Mouse (Mus musculus) retina, postnatal 1 day (tissue): ENCODE measurements around the gene Zbtb45.

ENCODE experiments used
- DNase-seq: peaks from one replicate; pipeline ENCODE4 v3.0.0-alpha.2; 2012

Zbtb45 gene

GRCm38 (mm10) chr7:13033451-13034147 is 23.8 kb upstream of the Zbtb45 start:
- DNase-seq = no peak

DNA sequence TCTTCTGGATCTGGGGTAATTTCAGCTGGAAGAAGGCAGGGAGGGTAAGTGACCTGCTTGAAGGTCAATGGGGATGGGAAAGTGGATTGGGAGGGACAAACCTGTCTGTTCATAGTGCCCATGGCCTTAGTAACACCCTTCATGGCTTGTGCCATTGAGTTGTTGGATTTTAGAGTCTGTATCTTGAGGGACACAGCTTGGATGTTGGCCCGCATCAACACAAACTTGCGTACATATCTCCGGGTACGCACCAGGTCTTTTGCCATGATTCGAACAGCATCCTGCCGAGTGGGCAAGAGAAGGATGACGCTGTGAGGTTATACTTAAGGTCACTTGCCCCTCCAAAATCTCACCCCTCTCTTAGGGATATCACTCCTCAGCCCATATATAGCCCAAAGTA is 22.7 kb upstream of the Zbtb45 start:
- DNase-seq = no peak

DNA sequence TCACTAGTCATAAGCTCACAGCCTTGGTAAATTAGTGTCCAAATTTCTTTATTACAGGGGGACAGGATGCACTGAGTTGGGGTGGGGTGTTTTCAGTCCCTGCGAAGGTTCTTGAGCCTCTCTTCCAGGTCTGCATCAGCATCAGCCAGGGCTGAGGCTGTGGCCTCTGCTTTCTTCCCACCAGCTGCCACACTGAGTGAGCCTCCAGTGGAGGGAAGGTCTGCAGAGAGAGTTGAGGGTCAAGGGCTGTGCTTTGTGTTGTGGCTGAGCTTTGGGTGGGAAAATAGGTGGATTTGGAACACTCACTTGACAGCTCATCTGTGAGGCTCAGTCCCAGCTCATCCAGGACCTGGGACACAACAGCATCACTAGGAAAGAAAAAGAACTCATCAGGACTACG is 22.1 kb upstream of the Zbtb45 start:
- no peak for DNase-seq

DNA sequence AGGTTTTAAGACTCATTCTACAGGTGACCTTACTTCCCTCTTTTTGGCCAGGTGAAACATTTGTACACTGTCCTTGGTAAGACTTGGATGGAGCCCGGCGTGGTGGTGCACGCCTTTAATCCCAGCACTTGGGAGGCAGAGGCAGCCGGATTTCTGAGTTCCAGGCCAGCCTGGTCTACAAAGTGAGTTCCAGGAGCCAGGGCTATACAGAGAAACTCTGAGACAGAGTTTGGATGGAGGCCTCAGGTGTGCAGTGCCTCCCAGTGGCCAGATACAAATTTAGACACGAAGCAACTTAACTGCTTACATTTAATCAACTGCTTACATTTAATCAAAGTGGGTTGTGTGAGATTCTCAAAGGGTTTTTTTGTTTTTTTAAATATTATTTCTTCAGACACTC is 21.2 kb upstream of the Zbtb45 start:
- no peak for DNase-seq

DNA sequence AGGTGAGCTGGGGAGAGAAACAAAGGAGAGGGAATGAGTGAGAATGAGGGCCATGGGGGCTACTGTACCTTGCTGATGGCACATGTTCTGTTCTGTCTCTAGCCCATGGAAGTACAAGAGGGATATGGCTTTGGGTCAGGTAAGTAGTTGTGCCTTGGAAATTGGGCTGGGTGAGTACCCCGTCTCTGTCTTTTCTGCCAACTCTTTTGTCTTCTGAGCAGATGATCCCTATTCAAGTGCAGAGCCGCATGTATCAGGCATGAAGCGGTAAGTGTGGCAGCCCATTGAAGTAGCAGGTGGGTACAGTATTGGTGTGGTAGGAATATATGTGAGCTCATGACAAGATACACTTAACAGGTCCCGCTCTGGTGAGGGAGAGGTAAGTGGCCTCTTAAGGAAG is 19.2 kb upstream of the Zbtb45 start:
- DNase-seq = no peak

DNA sequence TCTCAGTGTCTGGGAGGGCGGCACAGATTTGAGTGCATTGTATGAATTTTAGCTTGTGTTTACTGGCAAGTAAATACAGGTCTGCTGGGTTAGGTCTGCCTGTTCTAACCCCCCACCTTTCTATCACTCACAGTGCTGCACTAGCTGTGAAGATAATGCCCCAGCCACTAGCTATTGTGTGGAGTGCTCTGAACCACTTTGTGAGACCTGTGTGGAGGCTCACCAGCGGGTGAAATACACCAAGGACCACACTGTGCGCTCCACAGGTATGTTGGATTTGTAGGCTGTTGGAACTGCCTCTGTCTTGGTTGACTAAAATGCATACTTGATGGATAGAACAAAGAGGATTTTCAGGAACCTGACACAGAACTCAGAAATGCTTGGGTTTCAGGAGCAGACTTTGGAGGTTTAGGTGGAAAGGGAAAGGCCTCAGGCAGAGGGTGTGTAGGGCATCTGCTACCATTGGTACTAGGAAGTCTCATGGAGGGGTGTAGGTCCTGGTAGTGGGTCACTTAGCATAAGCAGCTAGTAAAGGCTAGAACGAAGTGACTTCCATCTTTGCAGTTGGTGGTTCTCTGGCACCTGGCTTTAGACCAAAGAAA is 15.8 kb upstream of the Zbtb45 start:
- DNase-seq = no peak

- DNase-seq = peak; percentile 86
These were observed 15.0 kb upstream of the Zbtb45 start for GRCm38 (mm10) chr7:13024805-13025204.

DNA sequence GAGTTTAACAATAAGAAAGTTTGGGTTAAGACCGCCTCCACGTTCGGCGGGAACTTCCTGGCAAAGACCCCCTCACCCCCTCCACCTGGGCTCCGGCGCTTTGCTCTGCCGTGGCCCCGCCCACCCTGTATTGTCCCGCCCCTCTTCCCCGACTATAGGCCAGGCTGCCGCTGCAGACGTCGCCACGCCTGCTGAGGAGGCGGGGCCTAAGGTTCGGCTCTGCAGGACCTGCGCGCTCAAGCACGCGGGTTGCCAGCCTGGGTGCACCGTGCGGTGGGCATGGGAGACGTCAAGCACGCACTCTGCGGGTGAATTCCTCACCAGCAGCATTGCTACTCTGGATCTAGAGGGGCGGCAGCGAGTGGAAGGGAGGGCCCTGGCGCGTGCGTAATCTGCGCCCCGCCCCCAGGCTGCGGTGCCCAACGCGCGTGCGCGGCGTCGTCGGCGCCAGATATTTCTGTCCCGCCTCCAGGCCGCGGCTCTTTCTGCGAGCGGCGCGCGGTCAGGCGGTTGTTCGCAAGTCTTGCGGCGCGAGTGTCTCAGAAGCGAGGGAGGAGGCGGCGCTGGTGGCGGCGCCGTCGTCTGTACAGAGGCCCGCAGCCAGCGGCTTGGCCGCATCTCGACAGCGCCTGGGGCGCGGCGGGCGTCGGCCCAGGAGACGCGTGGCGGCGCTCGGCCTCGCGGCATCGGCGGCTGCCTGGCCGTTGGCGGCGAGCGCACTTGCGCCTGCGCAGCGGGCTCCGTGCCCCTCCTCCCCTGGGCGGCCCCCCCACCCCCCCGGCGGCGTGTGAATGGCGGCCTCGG is 14.3 kb upstream of the Zbtb45 start:
- peak; percentile 96 for DNase-seq

- peak; percentile 88 for DNase-seq
These were observed 13.1 kb upstream of the Zbtb45 start for GRCm38 (mm10) chr7:13022773-13023535.

DNA sequence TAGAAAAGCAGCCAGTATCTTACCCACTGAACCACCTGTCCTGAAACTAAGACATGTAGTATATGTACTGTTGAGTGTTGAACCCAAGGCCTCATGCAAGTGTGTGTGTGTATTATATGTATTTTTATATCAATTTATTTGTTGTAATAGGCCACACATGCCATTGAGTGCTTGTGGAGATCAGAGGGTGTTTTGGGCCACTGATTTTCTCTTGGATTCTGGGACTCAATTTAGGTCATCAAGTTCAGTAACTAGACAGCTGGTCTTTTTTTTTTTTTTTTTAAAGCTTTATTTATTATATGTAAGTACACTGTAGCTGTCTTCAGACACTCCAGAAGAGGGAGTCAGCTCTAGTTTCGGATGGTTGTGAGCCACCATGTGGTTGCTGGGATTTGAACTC is 5.4 kb upstream of the Zbtb45 start:
- no peak for DNase-seq

DNA sequence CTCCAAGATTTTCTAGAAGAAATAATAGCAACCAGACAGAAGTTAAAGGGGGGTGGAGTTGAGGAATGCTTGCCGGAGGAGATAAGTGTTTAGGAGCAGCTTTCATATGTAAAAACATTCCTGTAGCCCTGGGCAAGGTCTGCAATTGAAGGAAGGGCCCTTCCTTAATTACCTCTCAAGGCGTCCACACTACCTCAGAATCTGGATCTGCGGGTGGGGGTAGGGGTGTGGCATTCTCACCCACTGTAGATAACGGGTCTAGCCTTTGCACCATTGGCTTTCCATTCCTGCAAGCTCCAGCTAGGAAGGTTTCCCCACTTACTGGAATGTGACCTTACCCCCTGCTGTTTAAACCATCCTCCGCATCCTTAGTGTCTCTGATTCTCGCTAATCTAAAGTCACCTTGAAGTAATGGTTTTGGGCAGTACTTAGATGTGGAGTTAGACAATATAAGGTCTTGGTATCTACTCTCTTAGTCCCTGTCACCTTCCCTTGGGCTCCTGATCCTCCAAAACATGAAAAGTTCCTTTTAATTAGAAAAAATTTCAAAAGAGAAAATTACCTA is 4.5 kb upstream of the Zbtb45 start:
- no peak for DNase-seq

GRCm38 (mm10) chr7:13013671-13014070 is 3.8 kb upstream of the Zbtb45 start:
- DNase-seq = no peak

- DNase-seq = peak; percentile 97
These were observed 460 bp downstream of the Zbtb45 start for GRCm38 (mm10) chr7:13009143-13010004.

DNA sequence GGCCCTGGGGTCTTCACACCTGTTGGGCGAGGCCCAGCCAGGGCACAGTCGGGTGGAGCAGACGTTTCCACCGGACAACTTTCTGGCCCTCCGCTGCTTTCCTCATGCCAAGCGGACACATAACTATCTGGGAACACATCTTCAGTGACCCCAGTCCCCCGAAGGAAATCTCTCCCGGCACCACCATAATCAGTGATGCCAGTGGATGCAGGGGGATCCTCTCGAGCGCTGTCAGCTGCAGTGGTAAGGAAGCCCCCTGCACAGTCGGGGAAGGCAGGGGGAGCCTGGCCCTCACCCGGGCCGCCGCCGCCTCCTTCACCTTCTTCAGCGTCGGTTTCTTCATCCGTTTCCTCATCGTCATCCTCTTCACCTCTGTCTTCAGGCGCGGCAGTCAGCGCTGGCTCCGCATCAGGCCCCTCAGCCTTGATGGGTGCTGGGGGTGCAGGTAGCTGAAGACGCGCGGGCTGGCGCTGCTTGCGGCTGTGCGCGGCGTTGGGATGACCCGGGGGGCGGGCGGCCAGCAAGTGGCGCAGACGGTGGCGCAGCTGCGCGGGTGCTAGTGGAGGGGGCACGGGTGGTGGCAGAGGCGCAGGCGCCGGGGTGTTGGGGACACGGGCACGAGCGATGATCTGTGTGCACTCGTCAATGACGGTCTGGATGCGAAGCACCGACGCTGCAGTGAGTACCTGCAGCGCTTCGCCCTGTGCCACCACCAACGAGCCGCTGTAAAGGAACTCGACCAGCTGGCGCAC is 2.3 kb downstream of the Zbtb45 start:
- no peak for DNase-seq

- DNase-seq = no peak
These were observed 3.3 kb downstream of the Zbtb45 start for GRCm38 (mm10) chr7:13006531-13006930.

GRCm38 (mm10) chr7:13006011-13006410 is 3.8 kb downstream of the Zbtb45 start:
- DNase-seq = no peak

GRCm38 (mm10) chr7:13003380-13003779 is 6.5 kb downstream of the Zbtb45 start:
- no peak for DNase-seq

DNA sequence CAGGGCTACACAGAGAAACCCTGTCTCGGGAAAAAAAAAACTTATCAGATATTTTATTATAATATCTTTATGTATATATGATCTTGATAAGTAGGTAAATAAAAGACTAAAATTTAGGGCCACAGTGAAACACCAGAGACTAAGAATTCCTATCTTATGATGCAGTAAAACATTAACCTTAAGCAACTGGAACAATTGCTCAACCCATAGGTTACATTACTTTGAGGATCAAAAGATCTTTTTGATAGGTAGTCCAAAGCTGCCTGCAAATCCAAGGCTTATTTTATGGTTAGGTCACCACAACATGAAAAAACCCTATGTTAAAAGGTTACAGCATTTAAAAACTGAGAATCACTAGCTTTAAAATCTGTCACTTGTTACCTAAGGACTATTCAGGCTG is 8.2 kb downstream of the Zbtb45 start:
- DNase-seq = no peak

- no peak for DNase-seq
These were observed 11.0 kb downstream of the Zbtb45 start, which contains the start of gene Trim28 for GRCm38 (mm10) chr7:12998851-12999250. Gene Trim28, plus strand, starts transcription at chr7:12999114.

DNA sequence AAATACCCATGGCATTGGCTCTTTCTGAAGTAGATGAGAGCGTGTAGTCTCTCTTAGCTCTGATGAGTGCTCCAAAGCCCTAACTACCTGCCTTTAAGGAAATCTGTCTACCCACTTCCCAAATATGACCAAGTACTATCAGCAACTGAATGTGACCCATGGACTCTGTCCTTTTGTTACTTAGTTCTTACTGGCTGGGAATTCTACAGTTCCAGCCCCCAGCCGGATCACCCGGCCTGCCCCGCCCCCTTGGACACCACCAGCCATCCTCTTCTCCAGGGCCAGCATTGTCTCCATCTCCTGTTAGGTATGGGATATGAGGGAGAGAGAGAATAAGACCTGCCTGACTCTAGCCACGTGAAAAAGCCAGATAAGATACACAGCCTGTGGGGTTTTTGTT is 11.8 kb downstream of the Zbtb45 start, which contains the start of gene Slc27a5:
TSS of gene Slc27a5 (minus strand) at position 140 of the 400 bp plus-strand sequence.
- DNase-seq = no peak

DNA sequence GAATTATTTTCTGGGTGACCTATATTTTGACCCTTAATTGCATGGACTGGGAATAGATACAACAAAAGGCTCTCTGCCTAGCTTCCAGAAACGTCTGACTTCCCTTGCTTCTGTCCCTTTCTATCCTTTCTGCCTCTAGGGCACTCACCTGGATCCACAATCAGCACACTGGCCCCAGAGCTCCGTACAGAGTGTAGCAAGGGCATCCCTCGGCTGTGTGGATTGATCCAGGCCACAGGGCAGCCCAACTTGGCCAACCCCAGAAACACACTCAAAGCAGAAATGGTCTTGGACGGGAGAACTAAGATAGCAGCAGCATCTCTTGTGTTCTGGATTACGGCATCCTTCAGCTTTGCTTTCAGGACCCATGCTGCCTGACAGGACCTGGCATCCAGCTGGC is 12.6 kb downstream of the Zbtb45 start:
- DNase-seq = no peak
